Mouse (Mus musculus) embryonic facial prominence, embryonic 11.5 days (tissue): ENCODE measurements around the gene Khdrbs2. TPM values are rescaled to one million over a fixed set of nuclear protein-coding genes. Genes with fewer than 3 reads are reported as not detected.
"Not testable (repeated sequence)": the region's sequence is repeated elsewhere in the genome, so short reads cannot be mapped to it uniquely, and the experiment has no call there.

Experiments
- ATAC-seq: fragments of 200-750 bp; cut with Nextera tagmentation; replicated peaks from 2 replicates; pipeline ENCODE4 v1.8.0; 2017; ENCODE audit warnings: low read depth; ENCODE audit not compliant: insufficient number of reproducible peaks, low FRiP score, low TSS enrichment
- DNase-seq: peaks from one replicate; pipeline ENCODE4 v3.0.0-alpha.2; 2015; ENCODE audit warnings: low spot score
- H3K27ac ChIP-seq: fragments of 300-500 bp; sonication (generic); replicated peaks from 2 replicates; pipeline ENCODE4 v1.5.1; 2014; ENCODE audit warnings: mild to moderate bottlenecking, low read depth, low read length, control low read depth
- H3K27me3 ChIP-seq: fragments of 300-500 bp; sonication (generic); 2 replicates; pipeline ENCODE4 v1.6.1; 2014; ENCODE audit warnings: mild to moderate bottlenecking, low read length, moderate library complexity, mixed read lengths; ENCODE audit not compliant: control insufficient read depth, insufficient read depth
- H3K36me3 ChIP-seq: fragments of 300-500 bp; sonication (generic); replicated peaks from 2 replicates; pipeline ENCODE4 v1.6.1; 2014; ENCODE audit warnings: low read depth, mild to moderate bottlenecking, low read length, moderate library complexity, mixed read lengths; ENCODE audit not compliant: control insufficient read depth, insufficient read depth
- H3K4me1 ChIP-seq: fragments of 300-500 bp; sonication (generic); 2 replicates; pipeline ENCODE4 v1.6.1; 2014; ENCODE audit warnings: low read length, mixed read lengths; ENCODE audit not compliant: control insufficient read depth, insufficient read depth
- H3K4me2 ChIP-seq: fragments of 300-500 bp; sonication (generic); 2 replicates; pipeline ENCODE4 v1.6.1; 2014; ENCODE audit warnings: low read depth, mild to moderate bottlenecking, control low read depth, low read length, moderate library complexity
- H3K4me3 ChIP-seq: fragments of 300-500 bp; sonication (generic); 2 replicates; pipeline ENCODE4 v1.5.1; 2014; ENCODE audit warnings: low read depth, low read length, control low read depth
- H3K9ac ChIP-seq: fragments of 300-500 bp; sonication (generic); replicated peaks from 2 replicates; pipeline ENCODE4 v1.6.1; 2014; ENCODE audit warnings: mild to moderate bottlenecking, control low read depth, low read length
- H3K9me3 ChIP-seq: fragments of 300-500 bp; sonication (generic); replicated peaks from 2 replicates; pipeline ENCODE4 v1.6.1; 2016; ENCODE audit warnings: mild to moderate bottlenecking, low read length, inconsistent platforms, mixed read lengths; ENCODE audit not compliant: control insufficient read depth
- WGBS: fragments of 180-500 bp; shearing (Covaris S2); extraction: QIAGEN DNeasy Blood & Tissue Kit; methylation state at CpG from one replicate; pipeline ENCODE4 v1.1.7; 2014; 5-methylcytosine and 5-hydroxymethylcytosine counted together
- polyA plus RNA-seq: library from polyadenylated mRNA; unstranded; fragments of >200 nt; fragmentation: Nextera tagmentation; extraction: Ambion mirVana; gene quantifications from 2 replicates; pipeline ENCODE4 v1.2.1, GENCODE M21; 2014

The Khdrbs2 gene
- polyA plus RNA-seq, 1 experiment from 2014 or later, result 7.2 TPM

- H3K9ac ChIP-seq, result no peak overlapping the region
- H3K27me3 ChIP-seq, result no peaks in the 10 kb centered on the region
- no peak overlapping the region for H3K27ac ChIP-seq
- H3K36me3 ChIP-seq, result no peaks in the 10 kb centered on the region
- 82% methylated on average over 2 of the region's 2 CpGs for WGBS
- H3K4me2 ChIP-seq, result no peak overlapping the region
- H3K4me3 ChIP-seq, result no peak overlapping the region
- no peak for ATAC-seq
- H3K9me3 ChIP-seq, result no peaks in the 10 kb centered on the region
- no peak for DNase-seq
- no peaks in the 10 kb centered on the region for H3K4me1 ChIP-seq
Observed at GRCm38 (mm10) chr1:32471022-32471421, 298.5 kb downstream of the Khdrbs2 start.

DNA sequence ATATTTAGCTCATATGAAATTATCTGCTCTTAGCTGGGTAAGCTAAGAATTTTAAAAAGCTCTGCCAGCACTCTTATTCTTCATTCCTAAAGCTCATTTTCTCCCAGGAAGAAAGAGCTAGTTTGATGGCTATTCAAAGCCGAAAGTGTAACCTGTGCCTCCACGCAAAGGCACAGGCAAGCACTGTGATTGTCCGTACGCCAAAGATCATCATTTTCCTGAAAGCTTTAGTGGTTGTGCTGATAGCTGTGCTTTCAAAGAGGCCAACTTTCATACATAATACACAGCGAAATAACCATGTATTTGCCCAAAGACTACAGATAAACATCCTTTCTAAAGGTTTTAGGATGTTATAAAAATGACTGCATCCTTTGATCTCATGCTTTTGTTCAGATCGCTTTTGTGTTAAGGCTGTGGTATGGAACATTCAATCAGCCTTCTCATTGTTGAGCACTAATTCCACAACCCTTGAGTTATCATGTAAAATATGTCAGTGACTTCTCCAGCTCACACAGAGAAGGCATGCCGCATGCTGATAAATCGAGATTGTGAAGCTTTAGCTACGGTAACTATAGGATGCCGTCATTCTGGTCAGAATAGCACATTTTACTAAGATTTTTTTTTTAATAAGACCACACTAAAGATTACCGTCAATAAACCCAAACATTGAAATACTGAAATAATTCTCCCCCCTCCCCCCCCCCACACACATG is 299.1 kb downstream of the Khdrbs2 start:
- H3K4me1 ChIP-seq, result no peaks in the 10 kb centered on the region
- H3K36me3 ChIP-seq, result no peaks in the 10 kb centered on the region
- no peak for ATAC-seq
- no peak overlapping the region for H3K4me3 ChIP-seq
- WGBS, result 89% methylated on average over 11 of the region's 11 CpGs
- no peak overlapping the region for H3K9ac ChIP-seq
- H3K27ac ChIP-seq, result no peak overlapping the region
- DNase-seq, result no peak
- H3K9me3 ChIP-seq, result no peaks in the 10 kb centered on the region
- H3K27me3 ChIP-seq, result no peaks in the 10 kb centered on the region
- H3K4me2 ChIP-seq, result no peak overlapping the region

DNA sequence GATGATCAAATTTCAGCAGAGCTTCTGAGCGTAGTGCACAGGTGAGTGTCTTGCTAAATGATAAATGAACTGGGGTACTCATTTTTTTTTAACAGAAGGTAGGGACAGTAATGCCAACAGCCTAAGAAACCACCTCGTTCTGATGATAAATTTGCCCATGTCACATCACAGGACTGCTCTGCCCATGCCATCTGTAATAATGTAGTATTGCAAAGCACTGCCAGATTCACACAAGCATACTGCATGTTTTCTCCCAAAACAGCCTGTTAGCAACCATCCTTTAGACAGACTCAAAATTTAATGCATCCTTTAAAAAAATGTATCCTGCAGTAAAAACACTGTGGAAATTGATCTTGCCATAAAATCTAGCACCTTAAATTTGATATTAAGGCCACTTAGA is 315.4 kb downstream of the Khdrbs2 start:
- Histone ChIP-seq H3K9ac (no peak overlapping the region), H3K27me3 (no peaks in the 10 kb centered on the region), H3K4me2 (no peak overlapping the region), H3K27ac (no peak overlapping the region), H3K9me3 (no peaks in the 10 kb centered on the region), H3K36me3 (no peaks in the 10 kb centered on the region), H3K4me3 (no peak overlapping the region), H3K4me1 (no peaks in the 10 kb centered on the region)
- no peak for DNase-seq
- ATAC-seq, result no peak
- WGBS, result 84% methylated on average over 2 of the region's 2 CpGs

DNA sequence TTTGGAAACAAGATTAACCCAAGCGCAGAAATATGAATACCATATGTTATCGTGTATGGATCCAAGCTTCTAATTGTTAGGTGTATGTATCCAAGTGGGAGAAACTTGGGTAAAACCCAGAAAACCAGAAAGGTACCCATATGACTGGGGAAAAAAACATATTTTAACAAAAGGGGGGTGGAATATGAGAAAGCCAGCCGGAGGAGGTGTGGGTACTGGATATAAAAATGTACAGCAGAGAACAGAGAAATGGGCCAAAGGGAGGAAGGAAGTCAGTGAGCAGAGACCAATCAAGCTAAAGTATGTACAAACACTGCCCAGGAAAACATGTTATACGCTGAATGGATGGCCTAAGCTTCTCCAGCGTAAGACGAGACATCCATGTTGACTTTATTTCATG is 330.9 kb downstream of the Khdrbs2 start:
- WGBS, result 92% methylated on average over 6 of the region's 6 CpGs
- H3K4me1 ChIP-seq, result no peaks in the 10 kb centered on the region

DNA sequence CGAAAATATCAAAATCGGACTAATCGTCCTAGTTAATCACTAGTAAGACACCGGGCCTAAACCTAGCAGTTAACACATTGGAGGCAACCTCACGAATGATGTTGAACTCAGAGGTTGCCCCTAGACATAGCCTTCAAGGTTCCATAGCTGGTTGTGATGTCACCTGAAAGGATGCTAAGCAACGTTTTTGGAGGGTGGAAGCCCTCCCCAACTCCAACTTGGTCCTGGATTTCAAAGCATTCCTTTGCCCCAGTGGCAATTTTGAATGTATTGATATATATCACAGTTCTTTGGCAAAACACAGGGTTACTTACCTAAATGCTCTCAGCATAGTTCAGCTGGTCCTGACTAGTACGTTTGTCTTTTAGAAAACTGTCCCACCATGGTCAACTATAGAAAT is 374.7 kb downstream of the Khdrbs2 start, which contains the start of gene Gm5415:
Gene Gm5415 (minus strand): TSS at position 101 of the 400 bp plus-strand sequence.
- not testable (repeated sequence) for DNase-seq, H3K9me3 ChIP-seq, H3K27me3 ChIP-seq, H3K9ac ChIP-seq, H3K27ac ChIP-seq, H3K4me3 ChIP-seq, H3K4me1 ChIP-seq, H3K4me2 ChIP-seq, H3K36me3 ChIP-seq, ATAC-seq
- 73% methylated on average over 2 of the region's 7 CpGs for WGBS

More for the DNA sequence above, 330.9 kb downstream of the Khdrbs2 start:
- Histone ChIP-seq H3K9me3 (no peaks in the 10 kb centered on the region), H3K4me2 (no peak overlapping the region), H3K27ac (no peak overlapping the region), H3K36me3 (no peaks in the 10 kb centered on the region), H3K27me3 (no peaks in the 10 kb centered on the region), H3K9ac (no peak overlapping the region), H3K4me3 (no peak overlapping the region)
- no peak for ATAC-seq
- DNase-seq, result no peak

DNA sequence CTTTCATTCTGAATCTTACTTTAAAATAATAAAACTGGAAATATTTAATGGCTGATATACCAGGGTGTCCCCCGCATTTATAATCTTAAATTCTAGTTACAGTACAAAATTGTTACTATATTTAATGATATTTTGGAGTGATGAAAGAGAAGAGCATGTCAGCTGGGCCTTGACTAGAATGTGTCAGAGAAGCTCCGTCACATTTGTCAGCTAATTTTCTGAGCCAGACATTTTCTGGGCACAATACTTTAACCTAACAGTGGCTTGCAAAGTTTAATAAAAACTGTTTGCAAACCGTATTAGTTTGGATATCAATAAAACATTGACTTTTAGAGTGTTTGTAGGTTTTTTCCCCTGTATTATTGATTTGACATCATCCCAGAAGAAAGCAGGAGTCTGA is 380.9 kb downstream of the Khdrbs2 start:
- Histone ChIP-seq H3K9me3 (no peaks in the 10 kb centered on the region), H3K27ac (no peak overlapping the region), H3K36me3 (no peaks in the 10 kb centered on the region), H3K9ac (no peak overlapping the region), H3K4me3 (no peak overlapping the region), H3K4me2 (no peak overlapping the region), H3K27me3 (no peaks in the 10 kb centered on the region), H3K4me1 (no peaks in the 10 kb centered on the region)
- 91% methylated on average over 3 of the region's 3 CpGs for WGBS
- DNase-seq (no peak), ATAC-seq (no peak)

DNA sequence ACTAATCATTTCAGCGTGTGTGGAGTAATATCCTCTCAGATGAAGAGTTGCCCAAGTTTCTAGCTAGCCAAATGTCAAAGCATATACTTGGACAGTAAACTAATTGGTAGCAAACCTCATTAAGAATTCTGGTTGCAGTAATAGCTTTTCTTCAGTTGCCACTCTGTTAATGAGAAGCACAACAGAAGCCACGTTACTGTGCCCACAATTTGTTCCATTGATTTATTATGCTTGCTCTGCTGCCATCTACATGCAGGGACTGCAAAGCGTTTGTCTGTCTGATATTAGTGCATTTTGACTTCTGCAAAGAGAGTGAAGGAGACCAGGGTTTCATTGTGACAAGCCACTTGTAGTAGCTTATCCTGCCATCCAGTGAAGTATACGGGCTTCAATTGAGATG is 381.4 kb downstream of the Khdrbs2 start:
- H3K9me3 ChIP-seq, result no peaks in the 10 kb centered on the region
- no peaks in the 10 kb centered on the region for H3K4me1 ChIP-seq
- H3K4me2 ChIP-seq, result no peak overlapping the region
- no peak overlapping the region for H3K4me3 ChIP-seq
- DNase-seq (peak; percentile 3), ATAC-seq (no peak)
- no peaks in the 10 kb centered on the region for H3K27me3 ChIP-seq
- H3K27ac ChIP-seq, result no peak overlapping the region
- no peak overlapping the region for H3K9ac ChIP-seq
- 60% methylated on average over 4 of the region's 4 CpGs for WGBS
- H3K36me3 ChIP-seq, result no peaks in the 10 kb centered on the region

DNA sequence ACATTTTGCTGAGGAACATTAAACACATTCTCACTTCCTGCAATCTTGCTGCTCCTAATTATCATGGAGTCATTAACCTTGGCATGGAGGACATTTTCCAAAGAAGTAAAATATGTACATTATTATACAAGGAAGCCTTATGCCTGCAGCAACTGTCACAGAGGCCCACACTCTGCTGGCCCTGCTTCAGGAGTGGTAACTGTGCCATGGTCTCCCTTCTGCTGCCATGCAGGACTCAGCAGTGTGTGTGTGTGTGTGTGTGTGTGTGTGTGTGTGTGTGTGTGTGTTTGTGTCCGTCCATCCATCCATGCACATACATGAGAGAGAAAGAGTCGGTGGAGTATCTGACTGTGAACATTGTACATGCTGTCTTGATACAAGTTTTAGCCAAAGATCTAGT is 396.4 kb downstream of the Khdrbs2 start:
- ATAC-seq (no peak), DNase-seq (no peak)
- Histone ChIP-seq H3K9me3 (no peaks in the 10 kb centered on the region), H3K4me1 (no peaks in the 10 kb centered on the region), H3K9ac (no peak overlapping the region), H3K36me3 (no peaks in the 10 kb centered on the region), H3K27ac (no peak overlapping the region), H3K4me3 (no peak overlapping the region), H3K27me3 (no peaks in the 10 kb centered on the region), H3K4me2 (no peak overlapping the region)
- WGBS, result 76% methylated on average over 2 of the region's 2 CpGs
